Mouse (Mus musculus) forebrain, postnatal 0 days (tissue): ENCODE measurements around the gene Col8a2. TPM values are rescaled to one million over a fixed set of nuclear protein-coding genes. Genes with fewer than 3 reads are reported as not detected.

Experiments used
- ATAC-seq: fragments of 200-750 bp; cut with Nextera tagmentation; 2 replicates; pipeline ENCODE4 v1.8.0; 2017; ENCODE audit warnings: mild to moderate bottlenecking, moderate library complexity
- DNase-seq: peaks from one replicate; pipeline ENCODE4 v3.0.0-alpha.2; 2015
- H3K27ac ChIP-seq: fragments of 300-500 bp; sonication (generic); 2 replicates; pipeline ENCODE4 v1.5.1; 2014; ENCODE audit warnings: low read depth, mild to moderate bottlenecking, antibody characterized with exemption, low read length, moderate library complexity, mixed read lengths
- H3K27me3 ChIP-seq: fragments of 300-500 bp; sonication (generic); 2 replicates; pipeline ENCODE4 v1.6.1; 2014; ENCODE audit warnings: mild to moderate bottlenecking, low read length, mixed read lengths; ENCODE audit not compliant: insufficient read depth
- H3K36me3 ChIP-seq: fragments of 300-500 bp; sonication (generic); 2 replicates; pipeline ENCODE4 v1.6.1; 2014; ENCODE audit warnings: mild to moderate bottlenecking, moderate library complexity; ENCODE audit not compliant: insufficient read depth
- H3K4me1 ChIP-seq: fragments of 300-500 bp; sonication (generic); 2 replicates; pipeline ENCODE4 v1.6.1; 2014; ENCODE audit warnings: antibody characterized with exemption; ENCODE audit not compliant: insufficient read depth
- H3K4me2 ChIP-seq: fragments of 300-500 bp; sonication (generic); 2 replicates; pipeline ENCODE4 v1.6.1; 2014; ENCODE audit warnings: low read depth, mild to moderate bottlenecking, moderate library complexity
- H3K4me3 ChIP-seq: fragments of 300-500 bp; sonication (generic); 2 replicates; pipeline ENCODE4 v1.5.1; 2014; ENCODE audit warnings: low read depth, low read length, mixed read lengths
- H3K9ac ChIP-seq: fragments of 300-500 bp; sonication (generic); 2 replicates; pipeline ENCODE4 v1.6.1; 2014; ENCODE audit warnings: mild to moderate bottlenecking
- H3K9me3 ChIP-seq: fragments of 300-500 bp; sonication (generic); 2 replicates; pipeline ENCODE4 v1.6.1; 2016; ENCODE audit warnings: low read length
- CTCF ChIP-seq: sonication (generic); IDR thresholded peaks from 2 replicates; pipeline ENCODE4 v1.5.1; 2016; ENCODE audit warnings: antibody characterized with exemption, control low read depth, low read depth
- WGBS: fragments of 180-500 bp; shearing (Covaris S2); extraction: QIAGEN DNeasy Blood & Tissue Kit; methylation state at CpG from one replicate; pipeline ENCODE4 v1.1.7; 2014; 5-methylcytosine and 5-hydroxymethylcytosine counted together
- polyA plus RNA-seq: library from polyadenylated mRNA; unstranded; fragments of >200 nt; fragmentation: Nextera tagmentation; extraction: Ambion mirVana; gene quantifications from 2 replicates; pipeline ENCODE4 v1.2.1, GENCODE M21; 2015
- total RNA-seq: library from RNA; depleted of rRNA; stranded (reverse); fragments of >200 nt; gene quantifications from 2 replicates; pipeline ENCODE4 v1.2.3, GENCODE M21; 2014

The Col8a2 gene
- total and polyA plus RNA-seq, 2 experiments from 2014 or later = 3.0 to 11.6 TPM

DNA sequence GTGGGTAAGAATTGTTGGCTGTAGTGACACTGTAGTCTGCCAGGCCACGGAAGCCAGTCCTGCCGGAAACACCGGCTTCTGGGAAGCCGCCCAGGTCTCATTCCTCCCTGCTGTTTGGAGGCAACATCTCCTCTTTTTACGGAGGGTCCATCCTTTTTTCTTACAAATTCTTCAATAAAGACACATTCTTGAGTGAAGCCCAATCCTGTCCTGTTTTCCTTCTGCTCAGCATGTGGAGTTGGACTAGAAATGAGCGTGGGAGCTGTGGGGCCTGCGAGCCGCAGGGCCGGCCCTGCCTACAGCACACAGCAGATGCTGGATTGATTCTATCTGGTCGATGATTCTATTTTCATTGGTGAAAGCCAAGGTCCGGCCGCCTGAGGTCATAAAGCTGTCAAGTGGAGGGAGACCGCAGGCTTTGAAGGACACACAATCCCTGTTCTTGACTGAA lies 10.9 kb upstream of the Col8a2 start:
- H3K27ac ChIP-seq = no peak overlapping the region
- H3K36me3 ChIP-seq = peaks cover 34% of the 10 kb centered on the region
- 81% methylated on average over 13 of the region's 13 CpGs for WGBS
- H3K27me3 ChIP-seq = no peaks in the 10 kb centered on the region
- no peak for TF ChIP-seq CTCF
- H3K4me1 ChIP-seq = no peaks in the 10 kb centered on the region
- no peak overlapping the region for H3K9ac ChIP-seq
- H3K4me2 ChIP-seq = no peak overlapping the region
- no peak overlapping the region for H3K4me3 ChIP-seq
- ATAC-seq = no peak
- H3K9me3 ChIP-seq = no peaks in the 10 kb centered on the region
- no peak for DNase-seq

DNA sequence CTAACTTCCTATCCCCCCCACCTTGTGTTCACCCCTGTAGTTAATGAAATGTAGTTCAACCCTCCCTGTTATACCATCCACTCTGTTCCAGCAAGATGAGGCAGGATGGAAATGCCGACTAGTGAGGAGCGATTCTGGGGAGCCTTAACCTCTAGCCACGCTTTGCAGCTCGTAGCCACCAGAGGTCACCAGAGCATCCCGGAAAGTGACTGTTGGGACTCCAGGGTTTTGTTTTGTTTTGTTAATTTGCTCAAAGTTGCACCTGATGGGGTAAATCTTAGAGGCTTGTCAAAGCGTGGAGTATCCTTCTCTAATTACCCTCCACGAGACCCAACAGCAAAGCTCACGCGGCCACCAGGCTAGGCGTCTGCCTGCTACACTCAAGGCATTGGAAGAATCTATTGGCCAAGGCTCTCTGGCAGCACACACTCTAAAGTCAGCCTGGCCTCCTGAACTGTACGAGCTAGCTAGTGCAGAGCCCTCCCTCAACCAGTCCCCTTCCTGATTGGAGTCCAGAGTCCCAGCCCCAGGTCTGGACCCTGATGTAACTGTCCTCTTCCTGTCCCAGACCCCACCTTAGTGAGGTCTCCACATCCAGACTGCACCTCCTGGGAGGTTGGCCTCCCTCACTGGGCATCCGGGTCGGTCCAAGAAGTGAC lies 8.6 kb upstream of the Col8a2 start:
- ATAC-seq (peak; percentile 73; the same call in 1 of the 2 replicates), DNase-seq (peak; percentile 66)
- H3K4me1 ChIP-seq = no peaks in the 10 kb centered on the region
- no peak overlapping the region for H3K4me2 ChIP-seq
- H3K27me3 ChIP-seq = no peaks in the 10 kb centered on the region
- 8% methylated on average over 13 of the region's 13 CpGs for WGBS
- TF ChIP-seq CTCF = peak; percentile 78
- no peaks in the 10 kb centered on the region for H3K9me3 ChIP-seq
- H3K36me3 ChIP-seq = peaks cover 25% of the 10 kb centered on the region
- H3K27ac ChIP-seq = no peak overlapping the region
- H3K4me3 ChIP-seq = no peak overlapping the region
- H3K9ac ChIP-seq = no peak overlapping the region

DNA sequence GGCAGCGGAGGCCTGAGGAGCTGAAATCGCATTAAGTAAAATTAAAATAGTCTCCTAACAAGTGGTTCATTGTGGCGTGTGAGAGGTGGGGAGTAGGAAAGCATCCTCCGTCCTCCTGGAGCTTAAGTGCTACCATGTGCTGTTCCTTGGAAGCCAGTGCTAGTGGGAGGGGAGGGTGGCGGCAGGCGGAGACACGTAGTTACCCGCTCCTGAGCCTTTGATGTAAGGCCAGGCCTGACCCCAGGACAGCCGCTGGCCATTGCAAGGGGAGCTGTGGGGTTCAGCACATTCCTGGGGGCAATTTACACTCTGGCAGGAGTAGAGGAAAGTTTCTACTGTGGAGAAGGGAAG lies 8.1 kb upstream of the Col8a2 start:
- H3K4me1 ChIP-seq = no peaks in the 10 kb centered on the region
- ATAC-seq (no peak), DNase-seq (no peak)
- TF ChIP-seq CTCF = no peak
- WGBS = 45% methylated on average over 9 of the region's 9 CpGs
- H3K27ac ChIP-seq = no peak overlapping the region
- H3K27me3 ChIP-seq = no peaks in the 10 kb centered on the region
- H3K4me3 ChIP-seq = no peak overlapping the region
- no peak overlapping the region for H3K9ac ChIP-seq
- no peaks in the 10 kb centered on the region for H3K9me3 ChIP-seq
- H3K4me2 ChIP-seq = no peak overlapping the region
- H3K36me3 ChIP-seq = peaks cover 19% of the 10 kb centered on the region

DNA sequence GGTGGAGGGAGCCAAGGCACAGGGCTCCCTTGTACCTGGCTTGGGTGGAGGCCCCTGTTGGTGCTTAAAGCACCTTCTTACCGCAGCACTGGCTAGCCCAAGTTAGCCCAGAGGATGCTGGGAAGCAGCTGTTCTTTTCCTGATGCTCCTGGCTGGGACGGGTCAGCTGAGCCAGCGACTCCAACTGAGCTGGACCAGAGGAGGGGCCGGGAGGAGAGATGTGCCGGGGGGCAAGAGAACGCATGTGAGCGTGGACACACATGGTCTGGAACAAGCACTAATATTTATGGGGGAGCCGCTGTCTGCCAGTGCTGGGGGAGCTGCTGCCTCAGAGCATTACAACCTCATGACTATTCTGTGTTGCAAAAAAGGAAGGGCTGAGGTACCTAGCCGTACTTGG lies 7.6 kb upstream of the Col8a2 start:
- Histone ChIP-seq H3K4me3 (no peak overlapping the region), H3K4me2 (no peak overlapping the region), H3K27me3 (no peaks in the 10 kb centered on the region), H3K36me3 (peaks cover 15% of the 10 kb centered on the region), H3K4me1 (no peaks in the 10 kb centered on the region), H3K9ac (no peak overlapping the region), H3K9me3 (no peaks in the 10 kb centered on the region), H3K27ac (no peak overlapping the region)
- 62% methylated on average over 9 of the region's 9 CpGs for WGBS
- ATAC-seq (no peak), DNase-seq (no peak)
- no peak for TF ChIP-seq CTCF

DNA sequence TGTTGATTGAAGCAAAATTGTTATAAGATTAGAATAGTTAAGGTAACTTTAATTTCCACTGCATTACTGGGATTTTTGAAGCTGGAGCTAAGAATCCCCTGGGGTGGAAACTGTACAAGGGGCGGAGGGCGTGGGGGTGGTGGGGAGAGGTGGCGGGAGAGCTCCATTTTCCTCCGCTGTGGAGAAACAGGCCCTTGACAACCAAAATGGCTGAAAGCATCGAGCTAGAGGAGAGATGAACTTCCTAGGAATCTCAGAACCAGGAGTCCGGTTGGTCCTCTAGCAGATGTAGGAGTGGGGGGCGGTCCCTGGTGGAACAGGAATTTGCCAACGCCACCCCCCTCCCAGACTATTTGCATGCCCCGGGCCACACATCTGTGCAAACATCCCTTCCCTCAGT lies 4.9 kb upstream of the Col8a2 start:
- TF ChIP-seq CTCF = no peak
- no peak for ATAC-seq

DNA sequence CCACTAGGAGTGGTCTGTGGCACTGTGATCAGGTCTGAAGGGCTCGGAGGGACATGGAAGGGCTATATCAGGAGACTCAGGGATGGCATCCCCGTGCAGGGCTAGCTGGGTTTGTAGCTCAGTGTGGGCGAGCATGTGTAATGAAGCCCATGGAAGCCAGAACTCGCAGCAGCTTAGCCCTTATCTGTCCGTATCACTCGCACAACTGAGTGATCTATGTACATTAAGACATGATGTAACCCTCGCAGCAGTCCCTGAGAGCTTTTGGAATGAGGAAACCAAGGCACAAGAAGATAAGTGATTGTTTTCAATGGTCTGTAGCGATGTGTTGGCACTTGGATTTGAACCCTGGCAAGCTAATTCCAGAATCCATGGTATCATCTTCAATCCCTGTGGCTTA lies 3.0 kb upstream of the Col8a2 start:
- no peak overlapping the region for H3K4me3 ChIP-seq
- WGBS = 86% methylated on average over 8 of the region's 8 CpGs
- H3K9me3 ChIP-seq = no peaks in the 10 kb centered on the region
- no peak for TF ChIP-seq CTCF
- no peak overlapping the region for H3K9ac ChIP-seq
- H3K4me1 ChIP-seq = no peaks in the 10 kb centered on the region
- H3K27ac ChIP-seq = no peak overlapping the region
- H3K36me3 ChIP-seq = no peaks in the 10 kb centered on the region
- no peak overlapping the region for H3K4me2 ChIP-seq
- DNase-seq = no peak
- ATAC-seq = no peak
- H3K27me3 ChIP-seq = peaks cover 30% of the 10 kb centered on the region

More for the DNA sequence above, 4.9 kb upstream of the Col8a2 start:
- H3K9me3 ChIP-seq = no peaks in the 10 kb centered on the region
- no peaks in the 10 kb centered on the region for H3K36me3 ChIP-seq
- H3K9ac ChIP-seq = no peak overlapping the region
- H3K4me3 ChIP-seq = no peak overlapping the region
- H3K4me2 ChIP-seq = no peak overlapping the region
- DNase-seq = no peak
- H3K4me1 ChIP-seq = no peaks in the 10 kb centered on the region
- H3K27ac ChIP-seq = no peak overlapping the region
- peaks cover 11% of the 10 kb centered on the region for H3K27me3 ChIP-seq
- WGBS = 72% methylated on average over 9 of the region's 9 CpGs

DNA sequence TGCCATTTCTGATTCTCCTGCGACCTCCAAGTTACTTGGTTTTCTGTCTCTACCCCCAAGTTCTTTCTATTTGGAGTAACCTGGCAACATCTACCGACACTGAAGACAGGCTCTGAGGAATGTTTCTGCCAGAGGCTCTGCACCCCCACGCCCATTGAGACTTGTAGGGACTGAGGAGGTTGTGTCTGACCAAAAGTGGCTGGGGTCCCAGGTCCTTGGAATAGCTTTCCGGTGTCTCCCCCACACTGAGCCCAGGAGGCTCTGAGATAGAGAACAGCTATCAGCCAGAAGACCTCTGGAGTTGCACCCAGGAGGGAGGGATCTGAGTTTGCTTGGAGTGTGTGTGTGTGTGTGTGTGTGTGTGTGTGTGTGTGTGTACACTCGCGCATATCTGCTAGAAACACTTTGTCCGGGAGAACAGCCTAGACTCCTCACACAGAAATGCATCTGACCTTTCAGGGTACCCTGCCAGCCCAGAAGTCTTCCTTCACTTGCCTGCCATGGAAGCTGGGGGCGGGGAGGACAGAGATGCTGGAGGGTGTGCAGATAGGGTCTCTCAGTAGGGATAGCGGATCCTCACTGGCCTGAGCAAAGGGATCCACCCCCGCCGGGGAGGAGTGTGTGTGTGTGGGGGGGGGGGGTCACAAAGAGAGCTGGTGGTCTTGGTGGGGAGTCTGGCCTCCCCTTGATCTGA lies 856 bp downstream of the Col8a2 start:
- 31% methylated on average over 11 of the region's 11 CpGs for WGBS
- H3K36me3 ChIP-seq = no peaks in the 10 kb centered on the region
- H3K4me1 ChIP-seq = no peaks in the 10 kb centered on the region
- DNase-seq (no peak), ATAC-seq (no peak; the same call in 1 of the 2 replicates)
- H3K9me3 ChIP-seq = no peaks in the 10 kb centered on the region
- H3K27me3 ChIP-seq = peaks cover 33% of the 10 kb centered on the region
- no peak overlapping the region for H3K4me3 ChIP-seq
- H3K27ac ChIP-seq = no peak overlapping the region
- H3K9ac ChIP-seq = no peak overlapping the region
- no peak overlapping the region for H3K4me2 ChIP-seq
- no peak for TF ChIP-seq CTCF
